Mouse (Mus musculus): ENCODE results near the gene Gm42420. TPM values are rescaled to one million over a fixed set of nuclear protein-coding genes. Genes with fewer than 3 reads are reported as not detected.

The Gm42420 gene
- 1.6 TPM for polyA plus RNA-seq (2017; shearing (Covaris generic))

GRCm38 (mm10) chr6:39585517-39585916, at the start of gene Gm42420:
Gm42420 (plus strand) TSS chr6:39585753.

GRCm38 (mm10) chr6:39557723-39558261, 27.8 kb upstream of the Gm42420 start, which contains the start of gene Dennd2a:
Dennd2a (minus strand) TSS chr6:39557867.

GRCm38 (mm10) chr6:39573791-39574554, 11.6 kb upstream of the Gm42420 start, which contains the start of gene Adck2:
Adck2 (plus strand) TSS chr6:39573873.

GRCm38 (mm10) chr6:39592401-39593214, 7.1 kb downstream of the Gm42420 start, which contains the start of gene Ndufb2:
Ndufb2 (plus strand) TSS chr6:39592574.

Other genes with a start within 250 kb of the Gm42420 start
- 52.8 TPM for gene Slc37a3, start 208.1 kb upstream of the Gm42420 start, polyA plus RNA-seq (2017; shearing (Covaris generic))
- 51.1 TPM for gene Rab19, start 204.6 kb upstream of the Gm42420 start, polyA plus RNA-seq (2017; shearing (Covaris generic))
- 110 TPM for gene Mkrn1, start 165.3 kb upstream of the Gm42420 start, polyA plus RNA-seq (2017; shearing (Covaris generic))
- 0.31 TPM for gene Dennd2a, start 27.9 kb upstream of the Gm42420 start, polyA plus RNA-seq (2017; shearing (Covaris generic))
- gene Adck2, start 11.9 kb upstream of the Gm42420 start, polyA plus RNA-seq (2017; shearing (Covaris generic)), result 51.3 TPM
- gene Ndufb2, start 6.8 kb downstream of the Gm42420 start, polyA plus RNA-seq (2017; shearing (Covaris generic)), result 142 TPM
- 9.6 TPM for gene Braf, start 139.7 kb downstream of the Gm42420 start, polyA plus RNA-seq (2017; shearing (Covaris generic))
- gene Mrps33, start 225.2 kb downstream of the Gm42420 start, polyA plus RNA-seq (2017; shearing (Covaris generic)), result 197 TPM